Mouse (Mus musculus): Measurements from ENCODE around the gene Stap2. TPM values are rescaled to one million over a fixed set of nuclear protein-coding genes. Genes with fewer than 3 reads are reported as not detected.

Gene Stap2
- total RNA-seq, 1 experiment = 3.4 TPM

DNA sequence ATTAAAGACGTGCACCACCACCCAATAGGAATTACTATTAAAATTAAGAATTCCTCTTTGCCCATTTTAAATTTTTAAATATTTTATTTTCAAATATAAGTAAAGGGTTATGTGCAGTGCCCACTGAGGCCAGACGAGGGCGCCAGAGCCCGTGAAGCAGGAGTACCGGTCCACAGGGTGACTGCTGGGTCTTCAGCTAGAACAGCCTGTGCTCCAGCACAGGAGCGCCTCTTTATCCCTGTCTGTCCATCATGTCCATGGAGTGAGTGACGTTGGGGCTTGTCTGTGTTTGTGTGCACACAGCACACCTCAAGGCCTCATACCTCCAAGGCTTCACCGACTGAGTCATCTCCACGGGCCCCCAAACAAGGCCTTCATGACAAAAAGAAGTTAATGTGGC, 48.2 kb downstream of the Stap2 start:
- no peaks in the 10 kb centered on the region for H3K9me3 ChIP-seq (ENCODE audit: control insufficient read depth, insufficient read depth, low read depth, low read length)
- H3K4me1 ChIP-seq (ENCODE audit: control insufficient read depth in 2 of 2, insufficient read depth in 2 of 2, low read length in 2 of 2, poor library complexity in 1 of 2) = peaks cover 4 to 30% of the 10 kb centered on the region in 2 experiments; a peak in 3 of 4 replicates
- peaks cover 8% of the 10 kb centered on the region for H3K36me3 ChIP-seq (ENCODE audit: control insufficient read depth, insufficient read depth, low read length, poor library complexity, severe bottlenecking)
- no peak overlapping the region for H3K27ac ChIP-seq (ENCODE audit: insufficient read depth, low read depth, low read length, poor library complexity, severe bottlenecking)
- TF ChIP-seq HCFC1 (IDR thresholded peaks at IDR 0.05; ENCODE audit: borderline replicate concordance, insufficient read depth, low read length) (no peak), MAFK (IDR thresholded peaks at IDR 0.05; ENCODE audit: insufficient read depth, low read depth, low read length) (no peak), CHD2 (IDR thresholded peaks at IDR 0.05; ENCODE audit: low read depth, low read length) (no peak), ZNF384 (IDR thresholded peaks at IDR 0.05; ENCODE audit: low read depth, low read length) (no peak), ZC3H11A (IDR thresholded peaks at IDR 0.05; ENCODE audit: borderline replicate concordance, low read depth, low read length) (no peak)
- H3K4me3 ChIP-seq (ENCODE audit: insufficient read depth in 1 of 2, low read depth in 1 of 2, low read length in 2 of 2, poor library complexity in 1 of 2, severe bottlenecking in 1 of 2) = no peak overlapping the region
- no peak overlapping the region; the same call in 1 of the 2 replicates for H3K9ac ChIP-seq (ENCODE audit: insufficient read depth, low read depth, low read length, poor library complexity, severe bottlenecking)
- in situ Hi-C loops (cut with MboI; ENCODE audit: low sequenced_read_pairs in 2 of 2, unreplicated experiment in 2 of 2) = no loop called here
- no peak for DNase-seq (ENCODE audit: low read depth, low spot score)

GRCm38 (mm10) chr17:55956591-55956990, 48.8 kb downstream of the Stap2 start:
- Histone ChIP-seq H3K9ac (ENCODE audit: insufficient read depth, low read depth, low read length, poor library complexity, severe bottlenecking) (peak overlapping the region; percentile 47; the same call in 1 of the 2 replicates), H3K4me1 (ENCODE audit: control insufficient read depth in 2 of 2, insufficient read depth in 2 of 2, low read length in 2 of 2, poor library complexity in 1 of 2) (peaks cover 6 to 31% of the 10 kb centered on the region in 2 experiments), H3K9me3 (ENCODE audit: control insufficient read depth, insufficient read depth, low read depth, low read length) (no peaks in the 10 kb centered on the region), H3K36me3 (ENCODE audit: control insufficient read depth, insufficient read depth, low read length, poor library complexity, severe bottlenecking) (peaks cover 3% of the 10 kb centered on the region), H3K4me3 (ENCODE audit: insufficient read depth in 1 of 2, low read depth in 1 of 2, low read length in 2 of 2, poor library complexity in 1 of 2, severe bottlenecking in 1 of 2) (peak overlapping the region; percentile 57 to 61), H3K27ac (ENCODE audit: insufficient read depth, low read depth, low read length, poor library complexity, severe bottlenecking) (no peak overlapping the region)
- in situ Hi-C loops (cut with MboI; ENCODE audit: low sequenced_read_pairs in 2 of 2, unreplicated experiment in 2 of 2) = no loop called here
- no peak for TF ChIP-seq ZNF384 (IDR thresholded peaks at IDR 0.05; ENCODE audit: low read depth, low read length)
- no peak for TF ChIP-seq HCFC1 (IDR thresholded peaks at IDR 0.05; ENCODE audit: borderline replicate concordance, insufficient read depth, low read length)
- no peak for TF ChIP-seq MAFK (IDR thresholded peaks at IDR 0.05; ENCODE audit: insufficient read depth, low read depth, low read length)
- TF ChIP-seq CHD2 (IDR thresholded peaks at IDR 0.05; ENCODE audit: low read depth, low read length) = no peak
- TF ChIP-seq ZC3H11A (IDR thresholded peaks at IDR 0.05; ENCODE audit: borderline replicate concordance, low read depth, low read length) = no peak
- DNase-seq (ENCODE audit: low read depth, low spot score) = no peak

GRCm38 (mm10) chr17:55956129-55956528, 49.3 kb downstream of the Stap2 start:
- H3K27ac ChIP-seq (ENCODE audit: insufficient read depth, low read depth, low read length, poor library complexity, severe bottlenecking) = no peak overlapping the region
- DNase-seq (ENCODE audit: low read depth, low spot score) = peak; percentile 95
- no peaks in the 10 kb centered on the region for H3K9me3 ChIP-seq (ENCODE audit: control insufficient read depth, insufficient read depth, low read depth, low read length)
- H3K9ac ChIP-seq (ENCODE audit: insufficient read depth, low read depth, low read length, poor library complexity, severe bottlenecking) = peak overlapping the region; percentile 47; the same call in 1 of the 2 replicates
- no peaks in the 10 kb centered on the region for H3K36me3 ChIP-seq (ENCODE audit: control insufficient read depth, insufficient read depth, low read length, poor library complexity, severe bottlenecking)
- TF ChIP-seq ZC3H11A (IDR thresholded peaks at IDR 0.05; ENCODE audit: borderline replicate concordance, low read depth, low read length) (no peak), HCFC1 (IDR thresholded peaks at IDR 0.05; ENCODE audit: borderline replicate concordance, insufficient read depth, low read length) (0 out of 2 replicates have a peak, but pooled peaks have one; percentile 15)
- H3K4me3 ChIP-seq (ENCODE audit: insufficient read depth in 1 of 2, low read depth in 1 of 2, low read length in 2 of 2, poor library complexity in 1 of 2, severe bottlenecking in 1 of 2) = peak overlapping the region; percentile 57 to 61
- in situ Hi-C loops (cut with MboI; ENCODE audit: low sequenced_read_pairs in 2 of 2, unreplicated experiment in 2 of 2) = no loop called here
- H3K4me1 ChIP-seq (ENCODE audit: control insufficient read depth in 2 of 2, insufficient read depth in 2 of 2, low read length in 2 of 2, poor library complexity in 1 of 2) = peaks cover 10 to 35% of the 10 kb centered on the region in 2 experiments

GRCm38 (mm10) chr17:55954229-55954628, 51.2 kb downstream of the Stap2 start:
- DNase-seq (ENCODE audit: low read depth, low spot score) = no peak
- H3K4me3 ChIP-seq (ENCODE audit: insufficient read depth in 1 of 2, low read depth in 1 of 2, low read length in 2 of 2, poor library complexity in 1 of 2, severe bottlenecking in 1 of 2) = peak overlapping the region; percentile 13 to 35; a peak in 2 of 4 replicates

More at GRCm38 (mm10) chr17:55954229-55954628, 51.2 kb downstream of the Stap2 start:
- Histone ChIP-seq H3K27ac (ENCODE audit: insufficient read depth, low read depth, low read length, poor library complexity, severe bottlenecking) (0 out of 2 replicates have a peak overlapping the region, but pooled peaks have one; percentile 10), H3K9me3 (ENCODE audit: control insufficient read depth, insufficient read depth, low read depth, low read length) (no peaks in the 10 kb centered on the region), H3K4me1 (ENCODE audit: control insufficient read depth in 2 of 2, insufficient read depth in 2 of 2, low read length in 2 of 2, poor library complexity in 1 of 2) (peaks cover 9 to 39% of the 10 kb centered on the region in 2 experiments), H3K9ac (ENCODE audit: insufficient read depth, low read depth, low read length, poor library complexity, severe bottlenecking) (peak overlapping the region; percentile 41; the same call in 1 of the 2 replicates), H3K36me3 (ENCODE audit: control insufficient read depth, insufficient read depth, low read length, poor library complexity, severe bottlenecking) (no peaks in the 10 kb centered on the region)
- TF ChIP-seq CHD2 (IDR thresholded peaks at IDR 0.05; ENCODE audit: low read depth, low read length) (no peak), ZC3H11A (IDR thresholded peaks at IDR 0.05; ENCODE audit: borderline replicate concordance, low read depth, low read length) (no peak), MAFK (IDR thresholded peaks at IDR 0.05; ENCODE audit: insufficient read depth, low read depth, low read length) (no peak), HCFC1 (IDR thresholded peaks at IDR 0.05; ENCODE audit: borderline replicate concordance, insufficient read depth, low read length) (no peak), ZNF384 (IDR thresholded peaks at IDR 0.05; ENCODE audit: low read depth, low read length) (no peak)
- in situ Hi-C loops (cut with MboI; ENCODE audit: low sequenced_read_pairs in 2 of 2, unreplicated experiment in 2 of 2) = no loop called here
